Mouse (Mus musculus) midbrain, postnatal 0 days (tissue): ENCODE results near the gene Gm21244. TPM values are rescaled to one million over a fixed set of nuclear protein-coding genes. Genes with fewer than 3 reads are reported as not detected.
"Not testable (repeated sequence)": the region's sequence is repeated elsewhere in the genome, so short reads cannot be mapped to it uniquely, and the experiment has no call there.

Experiments used
- ATAC-seq: fragments of 200-750 bp; cut with Nextera tagmentation; 2 replicates; pipeline ENCODE4 v1.8.0; 2017; ENCODE audit warnings: moderate number of reproducible peaks, mild to moderate bottlenecking, moderate TSS enrichment, moderate library complexity; ENCODE audit not compliant: low FRiP score
- DNase-seq: peaks from one replicate; pipeline ENCODE4 v3.0.0-alpha.2; 2015; ENCODE audit warnings: low spot score
- H3K27ac ChIP-seq: fragments of 300-500 bp; sonication (generic); 2 replicates; pipeline ENCODE4 v1.5.1; 2014; ENCODE audit warnings: low read depth, mild to moderate bottlenecking, low read length, mixed read lengths
- H3K27me3 ChIP-seq: fragments of 300-500 bp; sonication (generic); 2 replicates; pipeline ENCODE4 v1.6.1; 2014; ENCODE audit warnings: low read length, control low read depth, mixed read lengths; ENCODE audit not compliant: insufficient read depth
- H3K36me3 ChIP-seq: fragments of 300-500 bp; sonication (generic); 2 replicates; pipeline ENCODE4 v1.6.1; 2014; ENCODE audit warnings: low read length, control low read depth, mixed read lengths; ENCODE audit not compliant: insufficient read depth
- H3K4me1 ChIP-seq: fragments of 300-500 bp; sonication (generic); 2 replicates; pipeline ENCODE4 v1.6.1; 2014; ENCODE audit warnings: mild to moderate bottlenecking, control low read depth, antibody characterized with exemption, low read length, mixed read lengths; ENCODE audit not compliant: insufficient read depth
- H3K4me2 ChIP-seq: fragments of 300-500 bp; sonication (generic); 2 replicates; pipeline ENCODE4 v1.6.1; 2014; ENCODE audit warnings: low read depth, mild to moderate bottlenecking, low read length, mixed read lengths; ENCODE audit not compliant: poor library complexity, severe bottlenecking
- H3K4me3 ChIP-seq: fragments of 300-500 bp; sonication (generic); 2 replicates; pipeline ENCODE4 v1.5.1; 2014; ENCODE audit warnings: low read depth, mild to moderate bottlenecking, low read length, moderate library complexity
- H3K9ac ChIP-seq: fragments of 300-500 bp; sonication (generic); replicated peaks from 2 replicates; pipeline ENCODE4 v1.6.1; 2014; ENCODE audit warnings: mild to moderate bottlenecking, low read length, moderate library complexity, mixed read lengths; ENCODE audit not compliant: poor library complexity, severe bottlenecking
- H3K9me3 ChIP-seq: fragments of 300-500 bp; sonication (generic); 2 replicates; pipeline ENCODE4 v1.6.1; 2016; ENCODE audit warnings: low read length, control low read depth
- WGBS: fragments of 180-500 bp; shearing (Covaris S2); extraction: QIAGEN DNeasy Blood & Tissue Kit; methylation state at CpG from one replicate; pipeline ENCODE4 v1.1.7; 2014; 5-methylcytosine and 5-hydroxymethylcytosine counted together
- polyA plus RNA-seq: library from polyadenylated mRNA; unstranded; fragments of >200 nt; fragmentation: Nextera tagmentation; extraction: Ambion mirVana; gene quantifications from 2 replicates; pipeline ENCODE4 v1.2.1, GENCODE M21; 2015
- total RNA-seq: library from RNA; depleted of rRNA; stranded (reverse); fragments of >200 nt; gene quantifications from 2 replicates; pipeline ENCODE4 v1.2.3, GENCODE M21; 2014; rRNA removed

Gene Gm21244
- total RNA-seq, result not detected in 2 replicates
- polyA plus RNA-seq, result not detected in 2 replicates

- not testable (repeated sequence) for H3K4me2 ChIP-seq, H3K27ac ChIP-seq, H3K4me1 ChIP-seq, H3K4me3 ChIP-seq, H3K36me3 ChIP-seq, H3K9ac ChIP-seq, H3K9me3 ChIP-seq, ATAC-seq, H3K27me3 ChIP-seq, DNase-seq
- WGBS, result no CpG with 5 or more reads among the region's 3 CpGs
Observed at GRCm38 (mm10) chrY:7169193-7169592, at the start of gene Gm21244. Gene Gm21244, minus strand, starts transcription at chrY:7169293.

Other genes starting within 250 kb of the Gm21244 start
- not detected in 2 replicates for gene Gm28998, start 84.5 kb upstream of the Gm21244 start, total RNA-seq
- not detected in 2 replicates for gene Gm28998, start 84.5 kb upstream of the Gm21244 start, polyA plus RNA-seq
- not detected in 2 replicates for gene Gm21788, start 235.7 kb upstream of the Gm21244 start, total RNA-seq
- gene Gm21788, start 235.7 kb upstream of the Gm21244 start, polyA plus RNA-seq, result not detected in 2 replicates